Mouse (Mus musculus): ENCODE data around the gene Pigt. TPM values are rescaled to one million over a fixed set of nuclear protein-coding genes. Genes with fewer than 3 reads are reported as not detected.

Gene Pigt
- total RNA-seq, 2 experiments from 2014 or later, result 31.4 to 32.6 TPM

Other genes starting within 250 kb of the Pigt start
- gene Svs3b, start 240.9 kb upstream of the Pigt start, total RNA-seq (2021), result not detected
- gene Svs4, start 219.1 kb upstream of the Pigt start, total RNA-seq (2021), result not detected
- not detected for gene Svs3a, start 208.3 kb upstream of the Pigt start, total RNA-seq (2021)
- gene Svs6, start 180.8 kb upstream of the Pigt start, total RNA-seq (2021), result not detected
- not detected for gene Svs5, start 164.8 kb upstream of the Pigt start, total RNA-seq (2021)
- gene Slpi, start 108.4 kb upstream of the Pigt start, total RNA-seq (2021), result under 1 TPM in 1 of 2 experiments, not detected in 1; 0.73 TPM
- gene Rbpjl, start 94.4 kb upstream of the Pigt start, total RNA-seq (2021), result not detected
- under 1 TPM; 0.59 to 0.78 TPM for gene Matn4, start 92.4 kb upstream of the Pigt start, total RNA-seq (2021)
- 10 to 100 TPM; 62.6 to 77.3 TPM for gene Sdc4, start 53.6 kb upstream of the Pigt start, total RNA-seq (2021)
- 10 to 100 TPM; 26.0 to 26.2 TPM for gene Sys1, start 40.6 kb upstream of the Pigt start, total RNA-seq (2021)
- 1 to 10 TPM; 3.8 to 6.5 TPM for gene Gm20458, start 36.6 kb upstream of the Pigt start, total RNA-seq (2021)
- not detected for gene Trp53tg5, start 23.8 kb upstream of the Pigt start, total RNA-seq (2021)
- gene Dbndd2, start 11.4 kb upstream of the Pigt start, total RNA-seq (2021), result 10 to 100 TPM; 22.8 to 24.5 TPM
- not detected for gene Wfdc2, start 64.9 kb downstream of the Pigt start, total RNA-seq (2021)
- gene Spint3, start 75.9 kb downstream of the Pigt start, total RNA-seq (2021), result not detected
- gene Wfdc6a, start 87.9 kb downstream of the Pigt start, total RNA-seq (2021), result not detected
- not detected for gene Eppin, start 96.1 kb downstream of the Pigt start, total RNA-seq (2021)
- gene Wfdc6b, start 116.0 kb downstream of the Pigt start, total RNA-seq (2021), result not detected
- gene Wfdc8, start 116.1 kb downstream of the Pigt start, total RNA-seq (2021), result not detected
- gene Wfdc16, start 141.3 kb downstream of the Pigt start, total RNA-seq (2021), result not detected
- not detected for gene Wfdc10, start 158.5 kb downstream of the Pigt start, total RNA-seq (2021)
- gene Wfdc9, start 159.1 kb downstream of the Pigt start, total RNA-seq (2021), result not detected
- not detected for gene Wfdc11, start 176.6 kb downstream of the Pigt start, total RNA-seq (2021)
- not detected for gene Wfdc13, start 187.6 kb downstream of the Pigt start, total RNA-seq (2021)
- gene Spint4, start 201.0 kb downstream of the Pigt start, total RNA-seq (2021), result not detected
- not detected for gene Spint5, start 217.8 kb downstream of the Pigt start, total RNA-seq (2021)
- not detected for gene Wfdc3, start 248.4 kb downstream of the Pigt start, total RNA-seq (2021)
- 10 to 100 TPM; 15.7 to 20.7 TPM for gene Dnttip1, start 248.5 kb downstream of the Pigt start, total RNA-seq (2021)

Data from gastrocnemius, adult 18-20 months (tissue).